Mouse (Mus musculus) layer of hippocampus, adult 9-11 months (tissue): ENCODE data around the gene Lemd1.

Experiments
- DNase-seq: peaks from one replicate; pipeline ENCODE4 v3.0.0; 2022

The Lemd1 gene

GRCm38 (mm10) chr1:132165859-132166258 is 25.4 kb upstream of the Lemd1 start:
- no peak for DNase-seq

GRCm38 (mm10) chr1:132168115-132168767 is 23.0 kb upstream of the Lemd1 start:
- no peak for DNase-seq

GRCm38 (mm10) chr1:132170698-132171097 is 20.5 kb upstream of the Lemd1 start:
- no peak for DNase-seq

- no peak for DNase-seq
Observed at GRCm38 (mm10) chr1:132171619-132172018, 19.6 kb upstream of the Lemd1 start.

GRCm38 (mm10) chr1:132186303-132186702 is 4.9 kb upstream of the Lemd1 start:
- peak; percentile 66 for DNase-seq

- no peak for DNase-seq
Observed at GRCm38 (mm10) chr1:132188442-132189066, 2.7 kb upstream of the Lemd1 start.

- DNase-seq, result no peak
Observed at GRCm38 (mm10) chr1:132189231-132189630, 2.0 kb upstream of the Lemd1 start.

- no peak for DNase-seq
Observed at GRCm38 (mm10) chr1:132190040-132190513, 1.2 kb upstream of the Lemd1 start.

GRCm38 (mm10) chr1:132190621-132191092 is 574 bp upstream of the Lemd1 start:
- no peak for DNase-seq

- no peak for DNase-seq
Observed at GRCm38 (mm10) chr1:132191786-132192680, 802 bp downstream of the Lemd1 start.

- no peak for DNase-seq
Observed at GRCm38 (mm10) chr1:132193806-132194205, 2.6 kb downstream of the Lemd1 start.

GRCm38 (mm10) chr1:132194624-132195023 is 3.4 kb downstream of the Lemd1 start:
- DNase-seq, result no peak

- no peak for DNase-seq
Observed at GRCm38 (mm10) chr1:132195100-132195499, 3.9 kb downstream of the Lemd1 start.

GRCm38 (mm10) chr1:132195681-132196080 is 4.5 kb downstream of the Lemd1 start:
- no peak for DNase-seq

GRCm38 (mm10) chr1:132196337-132196736 is 5.1 kb downstream of the Lemd1 start:
- DNase-seq, result no peak

GRCm38 (mm10) chr1:132197666-132198065 is 6.4 kb downstream of the Lemd1 start:
- DNase-seq, result no peak

GRCm38 (mm10) chr1:132198401-132199071 is 7.3 kb downstream of the Lemd1 start:
- no peak for DNase-seq

GRCm38 (mm10) chr1:132199244-132199643 is 8.0 kb downstream of the Lemd1 start:
- no peak for DNase-seq

- DNase-seq, result no peak
Observed at GRCm38 (mm10) chr1:132199934-132200333, 8.7 kb downstream of the Lemd1 start.

- peak; percentile 82 for DNase-seq
Observed at GRCm38 (mm10) chr1:132200562-132201510, 9.6 kb downstream of the Lemd1 start.

GRCm38 (mm10) chr1:132201511-132201860 is 10.3 kb downstream of the Lemd1 start:
- DNase-seq, result no peak

GRCm38 (mm10) chr1:132201936-132202335 is 10.7 kb downstream of the Lemd1 start:
- DNase-seq, result no peak
